Mouse (Mus musculus): ENCODE data around the gene Gm20388. TPM values are rescaled to one million over a fixed set of nuclear protein-coding genes. Genes with fewer than 3 reads are reported as not detected.

Gene Gm20388
- total and polyA plus RNA-seq, 2 experiments from 2014 or later, result 17.3 TPM; not detected in 1

DNA sequence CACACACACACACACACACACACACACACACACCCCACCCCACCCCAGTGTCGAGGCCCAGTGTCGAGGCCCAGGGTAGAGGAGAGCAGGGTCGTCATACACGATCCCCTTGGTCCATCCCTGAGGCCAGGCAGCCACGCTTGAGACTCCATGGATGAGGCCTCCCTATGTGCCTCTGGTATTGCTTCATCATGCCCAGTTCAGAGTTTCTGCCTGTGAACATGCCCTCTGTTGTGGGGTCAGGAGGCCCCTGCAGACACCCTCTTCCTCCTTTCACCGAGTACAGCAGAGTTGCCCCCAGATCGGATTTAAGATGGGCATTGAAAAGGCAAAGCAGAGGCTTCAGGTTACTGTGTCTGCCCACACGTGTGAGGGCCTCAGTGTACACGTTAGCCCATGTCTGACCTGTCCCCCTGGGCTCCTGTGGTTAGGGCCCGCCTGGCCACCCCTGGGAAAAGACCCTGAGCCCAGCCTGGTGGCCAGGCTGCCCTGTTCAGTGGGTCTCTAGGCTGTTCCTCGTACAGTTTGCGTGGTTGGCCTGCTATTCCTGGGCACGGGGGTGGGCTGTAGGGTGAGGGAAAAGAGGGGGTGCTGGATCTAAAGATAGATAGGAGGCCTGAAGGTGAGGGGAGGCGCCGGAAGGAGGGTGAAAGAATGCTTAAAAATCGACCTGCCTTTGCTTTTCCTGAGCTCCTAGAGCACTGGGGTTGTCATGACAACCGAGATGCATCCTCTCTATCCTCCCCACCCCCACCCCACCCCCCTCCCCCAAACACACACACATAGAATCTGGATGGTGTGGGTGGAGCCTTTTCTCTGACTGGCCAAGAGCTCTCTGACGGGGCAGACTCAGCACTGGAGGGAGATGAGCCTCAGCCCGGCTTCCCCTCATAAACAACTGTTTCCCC, 1860.5 kb downstream of the Gm20388 start:
- no peak overlapping the region for H3K27ac ChIP-seq (ENCODE audit: low read depth)
- H3K36me3 ChIP-seq (replicated peaks; ENCODE audit: control insufficient read depth, insufficient read depth, low read length), result no peaks in the 10 kb centered on the region
- H3K27me3 ChIP-seq (ENCODE audit: control insufficient read depth, insufficient read depth, low read length), result 0 out of 2 replicates have a peak, but pooled peaks cover 7% of the 10 kb centered on the region
- no peaks in the 10 kb centered on the region for H3K4me1 ChIP-seq (ENCODE audit: control insufficient read depth, insufficient read depth)
- no peak for ATAC-seq (ENCODE audit: insufficient read depth, low read depth)
- WGBS, result 40% methylated on average over 19 of the region's 19 CpGs
- H3K9me3 ChIP-seq (replicated peaks; ENCODE audit: control insufficient read depth, low read length), result no peaks in the 10 kb centered on the region
- no peak overlapping the region for H3K4me2 ChIP-seq (ENCODE audit: low read depth, low read length)
- H3K9ac ChIP-seq (replicated peaks; ENCODE audit: low read depth, low read length), result no peak overlapping the region
- DNase-seq (ENCODE audit: low spot score), result no peak
- no peak for TF ChIP-seq CTCF (IDR thresholded peaks at IDR 0.05; ENCODE audit: low read depth)
- TF ChIP-seq EP300 (IDR thresholded peaks at IDR 0.05; ENCODE audit: low read depth), result no peak
- H3K4me3 ChIP-seq (ENCODE audit: low read depth, low read length), result no peak overlapping the region

DNA sequence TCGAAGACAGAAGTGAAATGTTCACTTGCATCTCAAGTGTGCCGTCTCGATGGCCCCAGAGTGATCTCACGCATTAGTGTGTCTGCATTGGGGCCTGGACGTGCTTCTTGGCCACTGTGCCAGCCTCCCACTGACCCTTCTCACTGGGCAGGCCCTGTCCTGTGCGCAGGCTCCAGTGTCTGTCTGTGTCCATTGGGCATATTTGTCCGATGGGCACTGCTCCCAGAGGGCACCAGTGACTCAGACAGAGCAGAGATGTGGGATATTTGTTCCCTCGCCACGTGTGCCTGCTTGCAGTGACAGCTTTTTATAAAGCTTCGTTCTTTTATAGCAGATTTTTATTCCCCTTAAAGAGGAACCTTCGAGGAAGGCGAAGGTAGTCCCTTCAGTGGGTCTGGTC, 1863.2 kb downstream of the Gm20388 start:
- Histone ChIP-seq H3K4me3 (ENCODE audit: low read depth, low read length) (no peak overlapping the region), H3K27me3 (ENCODE audit: control insufficient read depth, insufficient read depth, low read length) (0 out of 2 replicates have a peak, but pooled peaks cover 7% of the 10 kb centered on the region), H3K9me3 (replicated peaks; ENCODE audit: control insufficient read depth, low read length) (no peaks in the 10 kb centered on the region), H3K36me3 (replicated peaks; ENCODE audit: control insufficient read depth, insufficient read depth, low read length) (no peaks in the 10 kb centered on the region), H3K4me1 (ENCODE audit: control insufficient read depth, insufficient read depth) (no peaks in the 10 kb centered on the region), H3K9ac (replicated peaks; ENCODE audit: low read depth, low read length) (no peak overlapping the region), H3K27ac (ENCODE audit: low read depth) (no peak overlapping the region), H3K4me2 (ENCODE audit: low read depth, low read length) (no peak overlapping the region)
- no peak for ATAC-seq (ENCODE audit: insufficient read depth, low read depth)
- TF ChIP-seq CTCF (IDR thresholded peaks at IDR 0.05; ENCODE audit: low read depth) (no peak), EP300 (IDR thresholded peaks at IDR 0.05; ENCODE audit: low read depth) (no peak)
- WGBS, result 78% methylated on average over 12 of the region's 12 CpGs
- no peak for DNase-seq (ENCODE audit: low spot score)

DNA sequence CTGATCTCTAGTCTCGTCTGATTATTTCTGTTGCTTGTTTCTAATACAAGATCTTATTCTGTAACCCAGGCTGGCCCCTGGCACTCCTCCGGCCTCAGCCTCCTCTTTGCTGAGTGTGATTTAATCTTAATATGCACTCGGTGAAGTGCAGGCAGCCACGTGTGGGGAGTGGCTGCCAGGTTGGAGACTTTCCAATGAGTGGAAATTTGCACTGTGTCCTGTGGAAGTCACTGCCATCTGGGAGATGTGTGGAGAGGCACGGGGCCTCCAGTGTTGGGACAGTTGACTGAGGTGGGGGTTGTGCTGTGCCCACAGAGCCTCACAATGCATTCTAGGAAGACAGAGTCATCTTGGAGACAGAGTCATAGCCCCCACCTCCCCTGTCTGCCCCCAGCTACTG, 1871.9 kb downstream of the Gm20388 start:
- Histone ChIP-seq H3K36me3 (replicated peaks; ENCODE audit: control insufficient read depth, insufficient read depth, low read length) (no peaks in the 10 kb centered on the region), H3K9ac (replicated peaks; ENCODE audit: low read depth, low read length) (no peak overlapping the region), H3K4me3 (ENCODE audit: low read depth, low read length) (no peak overlapping the region), H3K4me1 (ENCODE audit: control insufficient read depth, insufficient read depth) (peaks cover 17% of the 10 kb centered on the region), H3K27ac (ENCODE audit: low read depth) (no peak overlapping the region), H3K4me2 (ENCODE audit: low read depth, low read length) (no peak overlapping the region), H3K9me3 (replicated peaks; ENCODE audit: control insufficient read depth, low read length) (no peaks in the 10 kb centered on the region), H3K27me3 (ENCODE audit: control insufficient read depth, insufficient read depth, low read length) (no peaks in the 10 kb centered on the region)
- TF ChIP-seq EP300 (IDR thresholded peaks at IDR 0.05; ENCODE audit: low read depth) (no peak), CTCF (IDR thresholded peaks at IDR 0.05; ENCODE audit: low read depth) (no peak)
- DNase-seq (ENCODE audit: low spot score) (no peak), ATAC-seq (ENCODE audit: insufficient read depth, low read depth) (no peak)
- whole genome bisulfite sequencing, result 22% methylated on average over 5 of the region's 5 CpGs

DNA sequence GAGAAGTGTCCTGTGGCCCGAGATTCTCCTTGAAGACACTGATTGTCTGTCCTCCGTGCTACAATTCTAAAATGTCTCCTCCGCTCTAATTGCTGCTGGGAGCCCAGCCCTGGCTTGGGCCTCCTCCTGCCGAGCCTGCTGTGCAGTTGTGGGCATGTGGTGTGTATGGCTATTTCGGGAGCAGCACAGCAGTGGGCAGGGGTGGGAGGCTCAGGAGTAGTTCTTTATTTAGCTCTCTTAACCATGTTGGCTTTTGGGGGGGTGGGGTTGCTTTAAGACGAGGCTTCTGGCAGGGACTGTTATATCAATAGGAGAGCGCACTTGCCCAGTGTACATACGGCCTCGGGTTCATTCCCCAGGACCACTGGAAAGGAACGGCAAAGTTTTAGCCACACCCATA, 1875.9 kb downstream of the Gm20388 start:
- DNase-seq (ENCODE audit: low spot score), result peak; percentile 72
- Histone ChIP-seq H3K4me2 (ENCODE audit: low read depth, low read length) (peak overlapping the region; percentile 1; the same call in 1 of the 2 replicates), H3K9ac (replicated peaks; ENCODE audit: low read depth, low read length) (no peak overlapping the region), H3K9me3 (replicated peaks; ENCODE audit: control insufficient read depth, low read length) (no peaks in the 10 kb centered on the region), H3K4me1 (ENCODE audit: control insufficient read depth, insufficient read depth) (peaks cover 17% of the 10 kb centered on the region), H3K27me3 (ENCODE audit: control insufficient read depth, insufficient read depth, low read length) (no peaks in the 10 kb centered on the region), H3K27ac (ENCODE audit: low read depth) (peak overlapping the region; percentile 87), H3K4me3 (ENCODE audit: low read depth, low read length) (no peak overlapping the region), H3K36me3 (replicated peaks; ENCODE audit: control insufficient read depth, insufficient read depth, low read length) (no peaks in the 10 kb centered on the region)
- ATAC-seq (ENCODE audit: insufficient read depth, low read depth), result peak; percentile 95
- TF ChIP-seq EP300 (IDR thresholded peaks at IDR 0.05; ENCODE audit: low read depth) (no peak), CTCF (IDR thresholded peaks at IDR 0.05; ENCODE audit: low read depth) (no peak; the same call in 1 of the 2 replicates)
- 20% methylated on average over 10 of the region's 10 CpGs for WGBS

DNA sequence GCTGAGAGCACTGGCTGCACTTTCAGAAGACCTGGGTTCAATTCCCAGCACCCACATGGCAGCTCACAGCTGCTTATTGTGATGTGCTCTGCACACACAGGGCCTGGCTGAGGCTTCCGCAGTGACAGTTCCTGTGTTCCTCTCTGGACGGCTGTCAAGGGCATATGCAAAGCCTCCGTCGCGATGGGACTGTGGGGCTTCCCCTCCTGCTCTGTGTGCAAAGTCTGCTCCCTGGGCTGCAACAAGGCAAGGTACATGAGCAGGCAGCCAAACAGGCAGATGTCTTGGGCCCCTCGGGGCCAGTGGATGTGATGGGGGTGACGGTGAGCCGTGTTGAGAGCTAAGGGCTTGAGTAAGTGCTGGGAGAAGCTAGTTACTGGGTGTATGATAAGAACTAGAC, 1878.1 kb downstream of the Gm20388 start:
- TF ChIP-seq EP300 (IDR thresholded peaks at IDR 0.05; ENCODE audit: low read depth) (no peak), CTCF (IDR thresholded peaks at IDR 0.05; ENCODE audit: low read depth) (no peak)
- no peak for DNase-seq (ENCODE audit: low spot score)
- Histone ChIP-seq H3K9me3 (replicated peaks; ENCODE audit: control insufficient read depth, low read length) (no peaks in the 10 kb centered on the region), H3K4me3 (ENCODE audit: low read depth, low read length) (no peak overlapping the region), H3K9ac (replicated peaks; ENCODE audit: low read depth, low read length) (no peak overlapping the region), H3K4me1 (ENCODE audit: control insufficient read depth, insufficient read depth) (peaks cover 17% of the 10 kb centered on the region), H3K27me3 (ENCODE audit: control insufficient read depth, insufficient read depth, low read length) (no peaks in the 10 kb centered on the region), H3K36me3 (replicated peaks; ENCODE audit: control insufficient read depth, insufficient read depth, low read length) (no peaks in the 10 kb centered on the region), H3K4me2 (ENCODE audit: low read depth, low read length) (no peak overlapping the region), H3K27ac (ENCODE audit: low read depth) (no peak overlapping the region)
- 65% methylated on average over 8 of the region's 8 CpGs for WGBS
- no peak for ATAC-seq (ENCODE audit: insufficient read depth, low read depth)
